Mouse (Mus musculus): ENCODE measurements around the gene 1700012B07Rik. TPM values are rescaled to one million over a fixed set of nuclear protein-coding genes. Genes with fewer than 3 reads are reported as not detected.

The 1700012B07Rik gene
- not detected in 2 replicates for polyA plus RNA-seq (2012; rRNA removed; ENCODE audit: low replicate concordance)

GRCm38 (mm10) chr11:109827946-109828345 is at the start of gene 1700012B07Rik:
1700012B07Rik (minus strand) TSS chr11:109828046.

Other genes starting within 250 kb of the 1700012B07Rik start
- gene Wipi1, start 216.1 kb downstream of the 1700012B07Rik start, polyA plus RNA-seq (2012; rRNA removed; ENCODE audit: low replicate concordance): 2.8 and 8.3 TPM in 2 replicates
- gene Prkar1a, start 178.6 kb downstream of the 1700012B07Rik start, polyA plus RNA-seq (2012; rRNA removed; ENCODE audit: low replicate concordance): 40.2 and 49.0 TPM in 2 replicates
- gene Fam20a, start 105.8 kb downstream of the 1700012B07Rik start, polyA plus RNA-seq (2012; rRNA removed; ENCODE audit: low replicate concordance): 27.8 and 33.4 TPM in 2 replicates
- 0.05 and 0.08 TPM in 2 replicates for gene Abca8b, start 167.8 kb upstream of the 1700012B07Rik start, polyA plus RNA-seq (2012; rRNA removed; ENCODE audit: low replicate concordance)

All from duodenum, adult 2 months (tissue).